Mouse (Mus musculus) forebrain, postnatal 0 days (tissue): ENCODE data around the gene Adamts2. TPM values are rescaled to one million over a fixed set of nuclear protein-coding genes. Genes with fewer than 3 reads are reported as not detected.

ENCODE experiments used
- ATAC-seq: fragments of 200-750 bp; cut with Nextera tagmentation; 2 replicates; pipeline ENCODE4 v1.8.0; 2017; ENCODE audit warnings: mild to moderate bottlenecking, moderate library complexity
- DNase-seq: peaks from one replicate; pipeline ENCODE4 v3.0.0-alpha.2; 2015
- H3K27ac ChIP-seq: fragments of 300-500 bp; sonication (generic); 2 replicates; pipeline ENCODE4 v1.5.1; 2014; ENCODE audit warnings: low read depth, mild to moderate bottlenecking, antibody characterized with exemption, low read length, moderate library complexity, mixed read lengths
- H3K27me3 ChIP-seq: fragments of 300-500 bp; sonication (generic); 2 replicates; pipeline ENCODE4 v1.6.1; 2014; ENCODE audit warnings: mild to moderate bottlenecking, low read length, mixed read lengths; ENCODE audit not compliant: insufficient read depth
- H3K36me3 ChIP-seq: fragments of 300-500 bp; sonication (generic); 2 replicates; pipeline ENCODE4 v1.6.1; 2014; ENCODE audit warnings: mild to moderate bottlenecking, moderate library complexity; ENCODE audit not compliant: insufficient read depth
- H3K4me1 ChIP-seq: fragments of 300-500 bp; sonication (generic); 2 replicates; pipeline ENCODE4 v1.6.1; 2014; ENCODE audit warnings: antibody characterized with exemption; ENCODE audit not compliant: insufficient read depth
- H3K4me2 ChIP-seq: fragments of 300-500 bp; sonication (generic); 2 replicates; pipeline ENCODE4 v1.6.1; 2014; ENCODE audit warnings: low read depth, mild to moderate bottlenecking, moderate library complexity
- H3K4me3 ChIP-seq: fragments of 300-500 bp; sonication (generic); 2 replicates; pipeline ENCODE4 v1.5.1; 2014; ENCODE audit warnings: low read depth, low read length, mixed read lengths
- H3K9ac ChIP-seq: fragments of 300-500 bp; sonication (generic); 2 replicates; pipeline ENCODE4 v1.6.1; 2014; ENCODE audit warnings: mild to moderate bottlenecking
- H3K9me3 ChIP-seq: fragments of 300-500 bp; sonication (generic); 2 replicates; pipeline ENCODE4 v1.6.1; 2016; ENCODE audit warnings: low read length
- CTCF ChIP-seq: sonication (generic); IDR thresholded peaks from 2 replicates; pipeline ENCODE4 v1.5.1; 2016; ENCODE audit warnings: antibody characterized with exemption, control low read depth, low read depth
- WGBS: fragments of 180-500 bp; shearing (Covaris S2); extraction: QIAGEN DNeasy Blood & Tissue Kit; methylation state at CpG from one replicate; pipeline ENCODE4 v1.1.7; 2014; 5-methylcytosine and 5-hydroxymethylcytosine counted together
- polyA plus RNA-seq: library from polyadenylated mRNA; unstranded; fragments of >200 nt; fragmentation: Nextera tagmentation; extraction: Ambion mirVana; gene quantifications from 2 replicates; pipeline ENCODE4 v1.2.1, GENCODE M21; 2015
- total RNA-seq: library from RNA; depleted of rRNA; stranded (reverse); fragments of >200 nt; gene quantifications from 2 replicates; pipeline ENCODE4 v1.2.3, GENCODE M21; 2014

Adamts2 gene
- total and polyA plus RNA-seq, 2 experiments from 2014 or later, result 4.4 to 13.1 TPM

DNA sequence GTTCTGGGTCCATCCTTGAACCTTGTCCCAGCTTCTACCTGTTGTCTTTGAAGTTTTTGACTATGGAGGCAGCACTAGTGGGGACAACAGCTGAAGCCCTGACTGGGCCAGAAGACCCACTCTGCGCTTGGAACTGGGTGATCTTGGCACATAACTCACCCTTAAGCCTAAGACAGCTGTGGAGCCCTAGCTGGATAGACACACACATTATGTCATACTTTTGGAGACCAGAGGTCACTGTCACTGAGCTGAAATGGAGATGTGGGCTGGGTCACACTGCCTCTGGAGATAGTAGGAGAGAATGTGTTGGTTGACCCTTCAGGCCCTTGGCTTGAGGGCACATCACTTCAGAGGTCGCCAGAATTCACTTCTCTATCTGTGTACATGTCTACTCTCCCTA lies 69.5 kb downstream of the Adamts2 start:
- Histone ChIP-seq H3K4me2 (no peak overlapping the region), H3K9ac (no peak overlapping the region), H3K9me3 (no peaks in the 10 kb centered on the region), H3K4me1 (no peaks in the 10 kb centered on the region), H3K4me3 (no peak overlapping the region), H3K36me3 (no peaks in the 10 kb centered on the region), H3K27me3 (no peaks in the 10 kb centered on the region), H3K27ac (no peak overlapping the region)
- TF ChIP-seq CTCF, result no peak
- no peak for ATAC-seq
- no peak for DNase-seq
- WGBS, result 67% methylated on average over 2 of the region's 2 CpGs

DNA sequence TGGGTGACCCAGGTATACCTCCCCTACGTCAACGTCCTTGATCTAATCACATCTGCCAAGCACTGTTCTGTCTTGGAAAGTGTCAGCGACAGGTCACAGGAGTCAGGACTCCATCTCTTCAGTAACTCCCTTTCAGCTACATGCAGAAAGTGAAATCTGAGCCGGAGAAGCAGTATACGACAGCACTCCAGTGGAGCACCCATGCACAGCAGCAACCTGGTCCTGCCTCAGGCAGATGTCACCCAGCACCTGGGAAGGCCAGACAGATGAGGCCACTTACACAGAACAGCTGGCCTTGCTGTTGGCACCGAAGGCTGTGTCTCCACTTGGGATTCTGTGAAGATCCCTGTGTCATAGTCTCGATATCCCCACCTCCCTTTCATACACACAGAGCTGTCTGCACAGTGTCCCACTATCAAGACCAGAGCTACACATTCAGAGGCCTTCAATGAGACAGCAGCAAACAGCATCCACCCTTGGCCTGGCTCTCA lies 70.0 kb downstream of the Adamts2 start:
- Histone ChIP-seq H3K36me3 (no peaks in the 10 kb centered on the region), H3K9me3 (no peaks in the 10 kb centered on the region), H3K9ac (no peak overlapping the region), H3K27me3 (no peaks in the 10 kb centered on the region), H3K4me2 (no peak overlapping the region), H3K4me3 (no peak overlapping the region), H3K4me1 (no peaks in the 10 kb centered on the region), H3K27ac (no peak overlapping the region)
- WGBS, result 90% methylated on average over 7 of the region's 7 CpGs
- DNase-seq, result no peak
- TF ChIP-seq CTCF, result no peak
- no peak for ATAC-seq

DNA sequence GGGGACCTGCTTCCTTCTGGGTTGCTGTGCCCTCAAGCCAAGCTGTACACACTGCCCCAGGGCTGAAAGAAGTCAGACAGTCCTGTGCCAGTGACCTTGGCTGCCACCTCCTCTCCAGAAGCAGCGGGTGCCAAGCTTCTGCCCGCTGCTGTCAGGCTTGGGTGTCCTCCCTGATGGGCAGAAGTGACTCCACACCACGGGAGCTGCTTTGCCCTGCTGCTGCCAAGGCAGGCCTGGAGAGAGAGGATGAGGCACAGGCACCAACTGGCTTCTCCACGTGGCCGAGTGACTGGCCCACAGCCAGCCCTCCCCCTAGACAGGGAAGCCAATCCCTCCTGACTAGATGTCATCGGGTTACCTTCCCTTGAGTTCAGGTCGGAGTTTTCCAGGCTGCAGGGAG lies 71.0 kb downstream of the Adamts2 start:
- Histone ChIP-seq H3K27me3 (no peaks in the 10 kb centered on the region), H3K4me3 (no peak overlapping the region), H3K4me1 (no peaks in the 10 kb centered on the region), H3K9ac (no peak overlapping the region), H3K36me3 (no peaks in the 10 kb centered on the region), H3K4me2 (no peak overlapping the region), H3K27ac (no peak overlapping the region), H3K9me3 (no peaks in the 10 kb centered on the region)
- peak; percentile 39; the same call in 1 of the 2 replicates for ATAC-seq
- DNase-seq, result no peak
- TF ChIP-seq CTCF, result no peak
- 41% methylated on average over 7 of the region's 7 CpGs for WGBS

DNA sequence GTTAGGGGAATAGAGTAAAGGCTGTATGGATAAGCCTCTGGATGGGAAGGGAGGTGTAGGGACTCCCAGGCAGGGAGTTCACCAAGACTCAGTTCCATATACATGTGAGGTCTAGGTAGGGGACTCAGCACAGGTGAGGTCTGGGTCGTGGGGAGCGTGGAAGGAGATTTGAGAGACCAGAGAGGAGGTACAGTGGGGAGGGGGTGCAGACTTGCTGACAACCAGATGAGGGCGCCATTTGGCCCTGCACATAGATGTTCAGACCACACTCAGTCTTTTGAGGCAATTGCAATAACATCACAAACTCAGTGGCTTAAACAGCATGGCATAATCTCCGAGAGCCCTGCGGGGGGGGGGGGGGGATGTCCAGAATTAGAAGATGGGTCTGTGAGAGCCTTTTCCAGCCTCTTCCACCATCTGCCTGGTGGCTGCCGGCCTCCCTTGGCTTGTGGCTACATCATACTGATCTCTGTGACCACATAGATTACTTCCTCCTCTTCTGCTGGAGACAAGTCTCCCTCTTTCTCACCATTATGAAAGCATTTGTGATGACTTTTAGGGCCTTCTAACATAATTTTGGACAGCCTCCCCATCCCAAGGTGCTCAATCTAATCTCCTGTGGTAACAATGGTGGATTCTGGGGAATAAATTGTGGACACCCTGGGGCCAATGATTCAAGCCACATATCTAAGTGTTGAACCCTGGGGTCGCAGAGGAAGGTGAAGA lies 71.8 kb downstream of the Adamts2 start:
- Histone ChIP-seq H3K27ac (no peak overlapping the region), H3K27me3 (no peaks in the 10 kb centered on the region), H3K9ac (no peak overlapping the region), H3K36me3 (no peaks in the 10 kb centered on the region), H3K4me2 (no peak overlapping the region), H3K4me3 (no peak overlapping the region), H3K9me3 (no peaks in the 10 kb centered on the region), H3K4me1 (no peaks in the 10 kb centered on the region)
- 80% methylated on average over 6 of the region's 7 CpGs for WGBS
- peak; percentile 40; the same call in 1 of the 2 replicates for TF ChIP-seq CTCF
- no peak for DNase-seq
- ATAC-seq, result no peak

DNA sequence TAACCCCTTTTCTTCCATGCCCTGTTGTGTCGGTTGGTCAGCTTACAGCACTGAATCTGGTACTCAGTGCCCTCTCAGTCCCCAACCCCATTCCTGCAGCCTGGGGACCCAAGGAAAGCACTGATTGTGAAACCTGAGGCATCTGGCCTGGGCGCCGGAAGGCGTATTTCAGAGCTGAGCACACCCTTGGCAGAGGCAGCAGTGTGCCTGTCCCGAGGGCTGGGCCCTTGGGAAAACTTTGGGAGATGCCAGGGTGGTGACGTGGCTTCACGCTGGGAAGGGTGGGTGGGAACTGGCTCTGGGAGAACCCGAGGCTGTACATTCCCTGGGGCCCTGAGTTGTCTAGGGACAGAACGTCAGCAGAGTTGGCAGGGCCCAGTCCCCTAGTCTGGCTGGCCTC lies 72.5 kb downstream of the Adamts2 start:
- H3K4me2 ChIP-seq, result no peak overlapping the region
- ATAC-seq (no peak), DNase-seq (no peak)
- no peaks in the 10 kb centered on the region for H3K36me3 ChIP-seq
- no peaks in the 10 kb centered on the region for H3K27me3 ChIP-seq
- H3K27ac ChIP-seq, result no peak overlapping the region
- TF ChIP-seq CTCF, result no peak
- 74% methylated on average over 9 of the region's 9 CpGs for WGBS
- H3K4me3 ChIP-seq, result no peak overlapping the region
- H3K9ac ChIP-seq, result no peak overlapping the region
- no peaks in the 10 kb centered on the region for H3K4me1 ChIP-seq
- H3K9me3 ChIP-seq, result no peaks in the 10 kb centered on the region

DNA sequence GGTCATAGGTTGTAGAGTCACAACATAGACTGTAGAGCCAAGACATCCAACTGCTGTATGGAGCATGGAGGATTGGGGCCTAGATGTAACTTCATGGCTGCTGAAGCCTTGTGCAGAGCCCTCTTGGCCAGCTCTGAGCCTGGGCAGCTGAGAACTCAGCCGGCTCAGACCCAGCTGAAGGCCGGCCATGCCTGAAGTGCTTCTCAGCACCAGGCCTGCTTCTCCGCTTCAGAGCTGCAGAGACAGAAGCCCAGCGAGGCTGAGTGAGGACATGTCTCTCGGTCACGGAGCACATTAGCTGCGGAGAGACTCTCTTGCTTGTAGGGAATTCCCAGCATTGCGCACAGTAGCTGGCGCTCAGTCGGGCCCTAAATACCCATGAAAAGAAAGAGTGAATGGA lies 76.8 kb downstream of the Adamts2 start:
- 94% methylated on average over 10 of the region's 10 CpGs for WGBS
- H3K4me1 ChIP-seq, result no peaks in the 10 kb centered on the region
- DNase-seq (no peak), ATAC-seq (no peak)
- H3K27ac ChIP-seq, result no peak overlapping the region
- no peak overlapping the region for H3K4me2 ChIP-seq
- H3K27me3 ChIP-seq, result no peaks in the 10 kb centered on the region
- TF ChIP-seq CTCF, result no peak
- H3K9me3 ChIP-seq, result no peaks in the 10 kb centered on the region
- H3K36me3 ChIP-seq, result no peaks in the 10 kb centered on the region
- H3K9ac ChIP-seq, result no peak overlapping the region
- H3K4me3 ChIP-seq, result no peak overlapping the region

DNA sequence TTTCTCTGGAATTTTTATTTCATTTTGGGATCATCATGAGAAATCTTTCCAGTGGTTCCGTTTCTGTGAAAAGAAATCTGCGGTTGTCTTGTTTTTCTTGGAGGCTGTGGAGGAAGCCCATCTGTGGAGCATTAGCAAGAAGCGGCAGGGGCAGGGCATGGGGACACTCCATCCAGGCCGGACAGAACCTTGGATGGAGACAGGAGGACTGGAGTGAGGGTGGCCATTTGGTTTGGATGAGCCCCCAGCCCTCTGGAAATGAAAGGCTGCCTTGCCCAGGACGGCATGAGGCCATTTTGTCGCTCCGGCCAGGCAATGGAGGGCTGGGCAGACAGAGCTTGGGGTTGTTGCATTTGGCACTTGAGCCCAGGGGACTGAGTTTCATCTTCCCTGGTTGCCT lies 80.1 kb downstream of the Adamts2 start:
- Histone ChIP-seq H3K9me3 (no peaks in the 10 kb centered on the region), H3K36me3 (no peaks in the 10 kb centered on the region), H3K4me2 (no peak overlapping the region), H3K9ac (no peak overlapping the region), H3K4me3 (no peak overlapping the region), H3K4me1 (no peaks in the 10 kb centered on the region), H3K27me3 (no peaks in the 10 kb centered on the region), H3K27ac (no peak overlapping the region)
- no peak for TF ChIP-seq CTCF
- DNase-seq, result no peak
- 93% methylated on average over 7 of the region's 7 CpGs for WGBS
- ATAC-seq, result no peak
